Mouse (Mus musculus): Measurements from ENCODE around the gene Tarsl2. TPM values are rescaled to one million over a fixed set of nuclear protein-coding genes. Genes with fewer than 3 reads are reported as not detected.

Tarsl2 gene
- polyA plus RNA-seq, 1 experiment from 2014 or later = 14.2 TPM

- WGBS = 87% methylated on average over 3 of the region's 3 CpGs
- no peak for DNase-seq (ENCODE audit: low spot score)
- no peak overlapping the region for H3K9ac ChIP-seq (ENCODE audit: low read length)
- no peak overlapping the region for H3K4me2 ChIP-seq (ENCODE audit: low read depth, low read length, severe bottlenecking)
- H3K27me3 ChIP-seq (ENCODE audit: control insufficient read depth, insufficient read depth, low read length) = no peaks in the 10 kb centered on the region
- ATAC-seq (replicated peaks; ENCODE audit: low FRiP score) = no peak
- no peaks in the 10 kb centered on the region for H3K9me3 ChIP-seq (ENCODE audit: control insufficient read depth, low read length)
- no peaks in the 10 kb centered on the region for H3K4me1 ChIP-seq (replicated peaks; ENCODE audit: control insufficient read depth, insufficient read depth, low read length)
- H3K27ac ChIP-seq (ENCODE audit: low read depth, low read length) = no peak overlapping the region
- H3K4me3 ChIP-seq (ENCODE audit: low read depth, low read length) = no peak overlapping the region
- no peaks in the 10 kb centered on the region for H3K36me3 ChIP-seq (ENCODE audit: control insufficient read depth, insufficient read depth, low read length)
Observed at GRCm38 (mm10) chr7:65735261-65735660, 90.6 kb downstream of the Tarsl2 start.

GRCm38 (mm10) chr7:65737286-65738040, 92.8 kb downstream of the Tarsl2 start:
- Histone ChIP-seq H3K4me3 (ENCODE audit: low read depth, low read length) (no peak overlapping the region), H3K27me3 (ENCODE audit: control insufficient read depth, insufficient read depth, low read length) (no peaks in the 10 kb centered on the region), H3K4me2 (ENCODE audit: low read depth, low read length, severe bottlenecking) (no peak overlapping the region), H3K4me1 (replicated peaks; ENCODE audit: control insufficient read depth, insufficient read depth, low read length) (no peaks in the 10 kb centered on the region), H3K9ac (ENCODE audit: low read length) (no peak overlapping the region), H3K9me3 (ENCODE audit: control insufficient read depth, low read length) (no peaks in the 10 kb centered on the region), H3K27ac (ENCODE audit: low read depth, low read length) (no peak overlapping the region), H3K36me3 (ENCODE audit: control insufficient read depth, insufficient read depth, low read length) (no peaks in the 10 kb centered on the region)
- DNase-seq (ENCODE audit: low spot score) (no peak), ATAC-seq (replicated peaks; ENCODE audit: low FRiP score) (no peak)
- WGBS = 87% methylated on average over 12 of the region's 12 CpGs

Other genes with a start within 250 kb of the Tarsl2 start
- gene Tjp1, start 117.1 kb upstream of the Tarsl2 start, polyA plus RNA-seq (2014; fragmentation: Nextera tagmentation; extraction: Ambion mirVana) = 28.3 and 30.3 TPM in 2 replicates
- gene Tm2d3, start 46.3 kb downstream of the Tarsl2 start, polyA plus RNA-seq (2014; fragmentation: Nextera tagmentation; extraction: Ambion mirVana) = 65.9 and 69.6 TPM in 2 replicates
- 2.7 and 3.1 TPM in 2 replicates for gene Pcsk6, start 216.8 kb downstream of the Tarsl2 start, polyA plus RNA-seq (2014; fragmentation: Nextera tagmentation; extraction: Ambion mirVana)

Data from forebrain, embryonic 11.5 days (tissue).